Mouse (Mus musculus): ENCODE results near the gene Sinhcaf.
"Not testable (repeated sequence)": the region's sequence is repeated elsewhere in the genome, so short reads cannot be mapped to it uniquely, and the experiment has no call there.

The Sinhcaf gene

DNA sequence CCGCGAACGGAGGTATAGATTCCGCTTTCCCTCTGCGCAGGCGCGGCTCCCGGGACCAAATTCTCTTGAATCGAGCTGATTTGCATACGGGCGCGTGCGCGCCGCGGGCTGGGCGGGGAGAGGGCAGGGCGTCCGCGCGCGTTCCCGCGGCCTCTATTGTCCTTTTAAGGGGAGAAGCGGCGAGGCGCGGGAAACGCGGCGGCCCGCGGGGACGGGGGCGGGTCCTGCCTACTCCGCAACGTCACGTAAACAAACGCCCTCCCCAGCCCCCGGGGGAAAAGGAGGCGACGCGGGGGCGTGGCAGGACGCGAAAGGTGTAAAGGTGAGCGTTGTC lies at the start of gene Sinhcaf:
Sinhcaf (minus strand) TSS at position 59 of the 334 bp plus-strand sequence.
- DNase-seq (ENCODE audit: extremely low read depth, low read depth), result peak; percentile 93

- no peak for DNase-seq (ENCODE audit: extremely low read depth, low read depth)
Observed at GRCm38 (mm10) chr6:148994327-148994999, 48.2 kb upstream of the Sinhcaf start.

DNA sequence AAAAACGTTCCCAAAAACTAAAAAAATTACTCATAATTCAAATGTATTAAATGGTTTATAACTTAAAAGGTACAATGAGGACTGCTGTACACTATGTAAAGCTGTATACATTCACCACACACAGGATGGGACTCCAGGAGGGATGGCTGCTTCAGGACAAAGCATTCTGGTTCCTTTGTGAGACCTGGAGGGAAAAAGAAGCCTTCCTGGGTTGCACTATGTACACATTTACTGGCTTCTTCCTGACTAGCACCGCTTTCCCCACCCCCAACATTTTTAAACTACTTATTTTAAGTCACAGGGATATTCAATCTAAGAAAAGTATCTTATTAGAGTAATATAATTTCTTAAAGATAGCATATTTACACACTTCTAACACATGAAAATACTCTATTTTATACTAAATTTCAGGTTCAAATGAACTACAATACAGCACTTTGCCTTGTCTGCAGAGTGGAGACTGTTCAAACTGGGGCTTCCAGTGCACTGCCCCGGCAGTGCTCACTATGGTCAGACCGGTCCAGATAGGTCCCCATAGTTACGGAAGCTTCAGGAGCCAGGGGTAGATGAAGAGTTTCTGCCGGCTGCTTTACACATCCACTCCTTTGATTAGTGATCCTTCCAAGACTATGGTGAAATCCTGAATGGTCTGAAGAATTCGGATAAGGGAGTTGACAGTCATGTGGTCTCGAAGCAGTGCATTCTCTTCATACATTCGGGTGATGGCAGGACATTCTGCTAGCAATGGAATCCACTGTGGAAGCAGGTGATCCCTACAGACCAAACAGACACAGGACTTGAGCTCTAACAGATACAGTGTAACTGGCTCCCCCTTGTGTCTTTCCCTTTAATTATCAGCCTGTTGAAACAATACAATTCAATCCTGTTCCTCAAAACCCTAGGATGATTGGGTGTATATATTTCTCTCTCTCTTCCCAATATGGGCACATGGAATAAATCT lies 47.1 kb upstream of the Sinhcaf start:
- peak; percentile 49 for DNase-seq (ENCODE audit: extremely low read depth, low read depth)

- DNase-seq (ENCODE audit: extremely low read depth, low read depth), result no peak
Observed at GRCm38 (mm10) chr6:148992373-148993116, 46.3 kb upstream of the Sinhcaf start.

DNA sequence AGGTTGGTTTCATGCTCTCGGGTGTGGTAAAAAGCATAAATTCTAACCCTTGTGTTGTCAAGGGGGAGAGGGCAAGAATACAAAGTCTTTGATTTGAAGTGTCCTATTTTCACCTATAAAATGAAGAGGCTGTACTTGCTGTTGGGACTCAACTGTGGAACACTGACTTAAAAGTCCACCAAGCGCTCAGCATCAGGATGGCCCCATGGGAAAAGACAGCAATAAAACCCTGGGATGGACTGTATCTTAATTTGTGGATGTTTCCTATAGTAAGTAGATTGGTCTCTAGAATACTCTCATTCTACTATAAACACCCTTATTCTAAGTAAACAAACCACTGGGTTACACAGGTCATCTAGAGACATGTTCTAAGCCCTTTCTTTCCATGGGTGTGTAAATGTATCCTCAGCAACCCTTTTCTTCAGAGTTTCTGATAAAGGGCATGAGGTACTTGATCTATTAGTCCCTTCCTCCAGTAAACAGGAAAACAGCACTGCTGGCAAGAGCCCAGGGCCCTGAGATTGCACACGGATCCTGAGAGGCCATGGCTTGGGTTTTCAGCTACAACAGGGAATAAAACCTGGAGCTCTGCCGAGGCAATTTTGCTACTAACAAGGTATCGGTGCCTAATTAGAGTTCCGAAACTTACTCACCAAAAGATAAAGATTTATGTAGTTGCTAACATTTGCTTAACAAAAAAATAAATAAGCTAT lies 45.5 kb upstream of the Sinhcaf start:
- no peak for DNase-seq (ENCODE audit: extremely low read depth, low read depth)

GRCm38 (mm10) chr6:148989792-148990491 lies 43.7 kb upstream of the Sinhcaf start:
- not testable (repeated sequence) for DNase-seq (ENCODE audit: extremely low read depth, low read depth)

- DNase-seq (ENCODE audit: extremely low read depth, low read depth), result no peak
Observed at GRCm38 (mm10) chr6:148986003-148986402, 39.7 kb upstream of the Sinhcaf start.

- DNase-seq (ENCODE audit: extremely low read depth, low read depth), result no peak
Observed at GRCm38 (mm10) chr6:148980495-148980894, 34.2 kb upstream of the Sinhcaf start.

GRCm38 (mm10) chr6:148975096-148975495 lies 28.8 kb upstream of the Sinhcaf start:
- no peak for DNase-seq (ENCODE audit: extremely low read depth, low read depth)

- DNase-seq (ENCODE audit: extremely low read depth, low read depth), result no peak
Observed at GRCm38 (mm10) chr6:148972891-148973290, 26.6 kb upstream of the Sinhcaf start.

GRCm38 (mm10) chr6:148972059-148972848 lies 26.0 kb upstream of the Sinhcaf start:
- DNase-seq (ENCODE audit: extremely low read depth, low read depth), result no peak

GRCm38 (mm10) chr6:148971385-148971940 lies 25.2 kb upstream of the Sinhcaf start:
- DNase-seq (ENCODE audit: extremely low read depth, low read depth), result no peak

DNA sequence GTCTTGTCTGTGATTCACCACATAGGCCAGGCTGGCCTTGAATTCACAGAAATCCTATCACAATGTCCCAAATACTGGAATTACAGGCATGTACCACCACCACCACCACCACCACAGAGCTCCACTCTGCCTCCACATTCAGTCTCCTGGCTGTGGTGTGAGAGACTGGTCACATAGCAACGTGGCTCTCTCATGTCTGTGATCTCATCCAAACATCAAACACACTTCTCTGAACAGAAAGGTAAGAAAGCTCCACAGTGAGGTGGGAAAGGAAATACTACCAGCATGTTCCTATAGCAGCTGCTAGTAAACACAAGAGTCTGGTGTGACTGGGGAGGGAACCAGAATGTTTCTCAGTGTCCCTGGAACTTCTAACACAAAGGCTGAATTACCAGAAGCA lies 15.0 kb upstream of the Sinhcaf start:
- no peak for DNase-seq (ENCODE audit: extremely low read depth, low read depth)

- no peak for DNase-seq (ENCODE audit: extremely low read depth, low read depth)
Observed at GRCm38 (mm10) chr6:148959540-148960238, 13.4 kb upstream of the Sinhcaf start.

GRCm38 (mm10) chr6:148958712-148959111 lies 12.4 kb upstream of the Sinhcaf start:
- DNase-seq (ENCODE audit: extremely low read depth, low read depth), result no peak

DNA sequence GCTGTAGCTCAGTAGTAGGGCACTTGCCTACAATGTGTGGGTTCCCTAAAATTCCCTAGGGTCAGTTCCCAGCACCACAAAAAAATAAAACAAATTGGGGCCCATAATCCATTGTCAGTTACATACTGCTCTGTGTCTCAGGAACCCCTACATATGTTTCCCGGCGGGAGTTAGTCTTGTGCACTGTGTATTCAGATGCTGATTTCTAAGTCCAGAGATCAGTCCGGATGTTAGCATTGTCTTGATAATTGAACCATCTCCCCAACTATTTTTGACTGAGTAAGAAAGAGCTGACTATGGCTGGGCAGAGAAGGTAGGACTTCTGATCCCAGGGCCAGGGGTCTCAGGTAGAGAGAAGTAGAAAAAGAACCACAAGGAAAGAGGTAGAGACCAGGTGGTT lies 10.8 kb upstream of the Sinhcaf start:
- DNase-seq (ENCODE audit: extremely low read depth, low read depth), result no peak

DNA sequence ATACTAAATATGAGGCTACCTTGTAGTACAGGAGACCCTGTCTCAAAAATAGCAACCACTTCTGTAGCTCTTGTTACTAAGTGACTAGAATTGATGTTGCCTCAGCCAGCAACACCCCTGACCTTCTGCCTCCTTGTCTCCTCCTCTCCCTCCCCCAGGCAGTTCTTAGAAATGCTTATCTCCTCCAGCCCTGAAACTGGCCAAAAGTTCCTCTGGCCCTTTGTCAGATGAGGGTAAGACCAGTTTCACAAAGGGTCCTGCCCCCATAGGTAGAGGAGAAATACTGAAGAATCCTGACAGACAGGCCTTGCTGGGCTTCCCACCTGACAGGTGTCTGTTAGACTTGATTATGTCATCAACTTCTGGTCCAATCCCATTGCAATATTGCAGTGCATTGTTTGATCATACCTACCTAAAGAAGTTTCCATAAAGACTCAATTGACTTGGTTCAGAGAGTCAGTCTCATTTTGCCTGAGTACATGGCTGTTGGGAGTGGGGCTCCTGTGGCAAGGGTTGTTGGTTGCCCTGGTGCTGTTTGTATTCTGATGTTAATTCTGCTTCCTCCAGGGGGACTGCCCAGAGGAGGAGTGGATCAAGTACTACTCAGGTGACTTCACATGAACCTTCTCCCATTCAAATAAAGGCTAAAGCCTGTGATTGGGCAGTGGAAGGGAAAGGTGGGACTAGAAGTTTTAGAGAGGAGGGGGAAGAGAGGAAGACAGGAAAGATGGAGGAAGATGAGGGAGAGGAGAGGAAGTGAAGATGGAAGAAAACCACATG lies 9.6 kb upstream of the Sinhcaf start:
- no peak for DNase-seq (ENCODE audit: extremely low read depth, low read depth)

GRCm38 (mm10) chr6:148946881-148947405 lies 676 bp upstream of the Sinhcaf start:
- peak; percentile 33 for DNase-seq (ENCODE audit: extremely low read depth, low read depth)

Measured in MEL-GATA-1-ER (cell line).